Mouse (Mus musculus) limb, embryonic 14.5 days (tissue): ENCODE measurements at regions not wholly inside any gene's neighbourhood (a gene's known extent, or its start where the extent isn't known, plus 50 kb on each side); places are given as distances from the start of the nearest gene placed in this dataset.

ENCODE experiments used
- ATAC-seq: fragments of 200-750 bp; cut with Nextera tagmentation; 2 replicates; pipeline ENCODE4 v1.8.0; 2017; ENCODE audit warnings: low read depth, moderate number of reproducible peaks, moderate TSS enrichment; ENCODE audit not compliant: low FRiP score
- DNase-seq: peaks from one replicate; pipeline ENCODE4 v3.0.0-alpha.2; 2015; ENCODE audit warnings: low spot score
- H3K27ac ChIP-seq: fragments of 300-500 bp; sonication (generic); replicated peaks from 2 replicates; pipeline ENCODE4 v1.5.1; 2014; ENCODE audit warnings: low read depth, mild to moderate bottlenecking, low read length, moderate library complexity, mixed read lengths
- H3K27me3 ChIP-seq: fragments of 300-500 bp; sonication (generic); 2 replicates; pipeline ENCODE4 v1.6.1; 2014; ENCODE audit warnings: low read length, mixed read lengths; ENCODE audit not compliant: control insufficient read depth, insufficient read depth
- H3K36me3 ChIP-seq: fragments of 300-500 bp; sonication (generic); 2 replicates; pipeline ENCODE4 v1.6.1; 2014; ENCODE audit warnings: mild to moderate bottlenecking, low read length, moderate library complexity, mixed read lengths; ENCODE audit not compliant: control insufficient read depth, insufficient read depth
- H3K4me1 ChIP-seq: fragments of 300-500 bp; sonication (generic); 2 replicates; pipeline ENCODE4 v1.6.1; 2014; ENCODE audit warnings: antibody characterized with exemption, low read length, mixed read lengths; ENCODE audit not compliant: control insufficient read depth, insufficient read depth
- H3K4me2 ChIP-seq: fragments of 300-500 bp; sonication (generic); replicated peaks from 2 replicates; pipeline ENCODE4 v1.6.1; 2014; ENCODE audit warnings: low read depth, mild to moderate bottlenecking, low read length, moderate library complexity; ENCODE audit not compliant: severe bottlenecking
- H3K4me3 ChIP-seq: fragments of 300-500 bp; sonication (generic); replicated peaks from 2 replicates; pipeline ENCODE4 v1.5.1; 2014; ENCODE audit warnings: low read length
- H3K9ac ChIP-seq: fragments of 300-500 bp; sonication (generic); 2 replicates; pipeline ENCODE4 v1.6.1; 2014; ENCODE audit warnings: mild to moderate bottlenecking, low read depth, low read length, moderate library complexity; ENCODE audit not compliant: severe bottlenecking
- H3K9me3 ChIP-seq: fragments of 300-500 bp; sonication (generic); 2 replicates; pipeline ENCODE4 v1.6.1; 2016; ENCODE audit warnings: low read length; ENCODE audit not compliant: control insufficient read depth
- POLR2A ChIP-seq: fragments of 200-500 bp; IDR thresholded peaks from 2 replicates; pipeline ENCODE4 v1.8.0; 2012; ENCODE audit warnings: inconsistent platforms, mild to moderate bottlenecking, moderate library complexity, borderline replicate concordance; ENCODE audit not compliant: insufficient read depth, insufficient read length; ENCODE audit errors: extremely low read depth
- WGBS: fragments of 180-500 bp; shearing (Covaris S2); extraction: QIAGEN DNeasy Blood & Tissue Kit; methylation state at CpG from one replicate; pipeline ENCODE4 v1.1.7; 2014; 5-methylcytosine and 5-hydroxymethylcytosine counted together

- Histone ChIP-seq H3K9me3 (no peaks in the 10 kb centered on the region), H3K4me3 (no peak overlapping the region), H3K27ac (no peak overlapping the region), H3K36me3 (no peaks in the 10 kb centered on the region), H3K27me3 (no peaks in the 10 kb centered on the region), H3K4me1 (no peaks in the 10 kb centered on the region), H3K9ac (no peak overlapping the region), H3K4me2 (no peak overlapping the region)
- 79% methylated on average over 1 of the region's 1 CpGs for WGBS
- TF ChIP-seq POLR2A = no peak
- no peak for DNase-seq
- ATAC-seq = no peak
Observed at GRCm38 (mm10) chr3:19368998-19369397, 259.5 kb downstream of the 1700064H15Rik start.

DNA sequence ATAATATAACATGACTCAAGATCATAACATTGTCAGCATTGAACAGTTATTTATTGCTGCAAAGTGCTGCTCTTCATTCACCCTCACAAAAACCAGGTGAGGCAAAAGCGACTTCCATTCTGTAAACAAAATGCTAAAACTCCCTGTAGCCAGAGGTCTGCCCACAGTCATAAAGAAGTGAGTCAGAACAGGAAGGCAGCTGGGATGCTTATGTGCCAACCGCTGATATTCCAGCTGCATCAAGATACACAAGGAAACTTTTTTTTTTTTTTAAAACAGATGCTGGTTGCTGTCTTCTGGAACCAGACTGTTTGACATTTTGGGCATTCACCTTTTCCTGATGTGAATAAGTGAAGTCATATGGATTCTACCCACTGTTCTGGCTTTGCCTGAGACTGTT is 260.7 kb downstream of the 1700064H15Rik start:
- WGBS = 64% methylated on average over 2 of the region's 2 CpGs
- no peaks in the 10 kb centered on the region for H3K9me3 ChIP-seq
- H3K4me1 ChIP-seq = no peaks in the 10 kb centered on the region
- no peak for DNase-seq
- H3K27ac ChIP-seq = no peak overlapping the region
- no peak for TF ChIP-seq POLR2A
- H3K36me3 ChIP-seq = no peaks in the 10 kb centered on the region
- H3K9ac ChIP-seq = no peak overlapping the region
- H3K4me3 ChIP-seq = no peak overlapping the region
- no peak overlapping the region for H3K4me2 ChIP-seq
- no peak for ATAC-seq
- H3K27me3 ChIP-seq = no peaks in the 10 kb centered on the region
